Mouse (Mus musculus): ENCODE measurements at regions not wholly inside any gene's neighbourhood (a gene's known extent, or its start where the extent isn't known, plus 50 kb on each side); places are given as distances from the start of the nearest gene placed in this dataset.
A peak's percentile ranks its signal among the peaks of the same experiment; 100 is the strongest.
"Not testable (repeated sequence)": the region's sequence is repeated elsewhere in the genome, so short reads cannot be mapped to it uniquely, and the experiment has no call there.

DNA sequence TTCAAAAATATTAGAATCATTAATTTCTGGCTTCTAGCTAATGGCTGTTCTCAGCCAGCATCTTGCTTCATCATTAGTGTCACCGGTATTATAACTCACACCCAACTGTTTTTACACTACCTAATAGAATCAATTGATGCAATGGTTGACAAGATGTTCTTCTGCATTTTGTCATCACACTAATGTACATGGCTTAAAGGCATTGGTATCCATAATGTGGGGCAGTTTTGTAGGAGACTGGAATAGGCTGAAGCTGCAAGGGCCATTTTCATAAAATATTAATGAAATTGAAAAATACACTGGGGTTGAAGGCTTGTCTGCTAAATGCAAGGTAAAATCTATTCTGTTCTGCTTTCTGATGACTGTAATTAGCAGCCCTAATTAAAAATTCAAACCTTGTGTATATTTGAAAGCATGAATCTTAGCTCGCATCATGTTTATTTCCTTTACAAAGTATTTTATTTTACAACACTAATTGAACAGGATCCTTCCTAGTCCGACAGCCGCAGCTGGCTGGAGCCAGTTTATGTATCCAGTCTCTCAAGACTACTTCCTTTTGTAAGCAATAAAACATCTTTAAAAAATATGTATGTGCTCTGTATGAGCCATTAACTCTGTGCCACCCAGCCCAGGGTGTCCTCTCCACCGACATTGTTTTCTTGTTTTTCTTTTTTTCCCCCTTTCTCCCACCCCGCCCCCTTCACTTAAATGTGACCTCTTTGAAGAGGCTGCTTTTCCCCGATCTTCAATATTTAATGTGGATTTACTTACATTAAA, 259.6 kb downstream of the Pou4f1 start:
- no peak for DNase-seq

DNA sequence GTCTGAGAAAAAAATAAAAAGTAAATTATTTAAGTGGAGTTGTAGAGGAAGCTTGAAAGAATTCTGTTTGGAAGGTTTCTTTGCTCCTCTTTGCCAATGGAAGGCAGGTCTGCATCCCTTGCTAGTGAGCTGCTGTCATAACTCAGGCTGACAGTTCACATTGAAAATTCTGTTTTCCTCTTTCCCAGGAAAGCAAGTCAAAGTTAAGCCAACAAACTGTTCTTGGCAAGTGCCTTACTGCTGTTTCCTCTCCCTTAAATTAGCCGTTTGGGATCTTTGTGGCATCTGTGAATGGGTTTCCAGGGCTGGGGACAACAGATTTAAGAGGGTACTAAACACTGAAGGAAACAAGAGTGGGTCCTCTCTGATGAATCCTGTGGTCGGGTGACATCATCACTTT, 261.2 kb downstream of the Pou4f1 start:
- DNase-seq, result no peak

DNA sequence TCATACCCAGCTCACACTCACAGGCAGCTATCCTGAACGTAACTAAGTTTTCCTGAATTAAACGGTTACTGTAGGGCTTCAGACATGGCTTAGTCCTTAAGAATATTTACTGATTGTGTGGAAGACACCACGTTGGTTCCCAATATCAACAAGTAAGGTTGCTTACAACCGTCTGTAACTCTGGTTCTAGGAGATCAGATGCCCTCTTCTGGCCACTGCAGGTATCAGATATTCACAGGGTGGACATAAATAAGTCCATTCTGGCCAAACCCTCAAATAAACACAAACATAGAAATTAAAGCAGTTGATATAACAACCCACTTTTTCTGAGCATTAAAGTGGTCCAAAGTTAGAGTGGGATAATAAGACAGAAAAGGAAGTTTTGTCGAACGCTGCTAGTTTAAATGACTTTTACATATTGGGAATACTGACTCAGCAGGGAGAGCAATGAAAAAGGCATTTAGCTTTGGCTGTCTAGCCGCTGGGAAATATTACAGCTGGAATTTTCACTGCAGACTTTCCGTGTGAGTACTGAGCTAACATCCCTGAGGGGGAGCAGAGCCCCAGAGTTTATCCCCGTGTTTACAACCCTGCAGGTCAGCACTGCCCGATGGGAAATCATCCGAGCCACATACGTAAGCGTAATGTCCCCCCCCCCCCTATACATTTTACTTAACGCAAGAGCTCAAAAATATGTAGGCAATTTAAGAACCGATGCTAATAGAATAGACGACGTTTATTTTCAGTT, 264.4 kb downstream of the Pou4f1 start:
- DNase-seq, result no peak

DNA sequence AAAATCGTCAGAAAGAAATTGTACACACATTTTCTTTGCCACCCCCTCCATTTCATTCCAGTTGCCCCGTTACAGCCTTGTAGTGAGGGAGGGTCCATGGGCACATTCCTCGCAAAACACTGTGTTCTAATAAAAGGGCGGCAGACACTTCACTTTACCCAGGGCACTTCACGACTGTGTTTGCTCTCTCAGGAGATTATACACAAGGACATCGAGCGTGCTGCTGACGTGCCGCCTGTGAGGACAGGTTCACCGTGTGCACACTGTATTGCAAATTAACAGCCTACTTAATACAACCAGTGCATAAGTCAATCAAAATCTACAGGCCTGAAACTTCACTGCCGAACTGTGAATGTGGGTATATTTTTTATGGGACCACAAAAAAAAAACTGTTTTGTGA, 274.6 kb downstream of the Pou4f1 start:
- DNase-seq, result no peak

DNA sequence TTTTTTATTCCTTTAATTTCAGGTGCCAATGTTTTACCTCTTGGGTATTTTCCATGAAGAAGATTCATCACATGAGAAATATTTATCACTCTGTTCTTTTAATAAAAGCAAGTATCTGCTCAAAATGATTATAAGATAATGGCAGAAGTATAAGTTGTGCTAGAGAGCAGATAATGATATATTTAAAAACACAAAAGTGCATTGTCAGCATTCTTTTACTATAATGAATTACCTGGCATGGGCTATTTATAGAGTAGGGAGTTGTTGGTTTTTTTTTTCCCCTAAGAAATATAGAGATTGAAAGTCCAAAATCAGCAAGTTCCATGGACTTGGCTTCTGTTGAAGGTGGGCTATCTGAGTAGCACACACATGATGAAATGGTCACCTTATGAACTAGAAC, 292.7 kb downstream of the Pou4f1 start:
- DNase-seq, result no peak

DNA sequence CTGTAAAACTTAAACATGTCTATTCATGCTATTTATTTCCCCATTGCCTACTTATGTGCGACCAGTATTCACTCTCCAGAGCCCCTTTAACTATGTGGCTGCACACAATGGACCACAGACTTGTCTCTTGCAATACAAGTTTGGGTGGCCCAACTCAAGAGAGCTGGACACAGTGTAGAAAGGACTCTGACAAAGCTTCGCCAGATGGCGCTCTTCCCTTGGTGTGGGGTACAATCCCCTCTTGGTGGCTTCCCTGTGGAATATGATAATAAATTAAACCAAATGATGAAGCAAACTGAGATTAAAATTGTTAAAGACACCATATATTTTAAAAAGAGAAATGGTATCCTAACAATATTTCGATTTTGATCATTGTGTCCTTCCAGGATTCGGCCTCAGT, 302.6 kb upstream of the Ednrb start:
- peak; percentile 8 to 16 for DNase-seq

DNA sequence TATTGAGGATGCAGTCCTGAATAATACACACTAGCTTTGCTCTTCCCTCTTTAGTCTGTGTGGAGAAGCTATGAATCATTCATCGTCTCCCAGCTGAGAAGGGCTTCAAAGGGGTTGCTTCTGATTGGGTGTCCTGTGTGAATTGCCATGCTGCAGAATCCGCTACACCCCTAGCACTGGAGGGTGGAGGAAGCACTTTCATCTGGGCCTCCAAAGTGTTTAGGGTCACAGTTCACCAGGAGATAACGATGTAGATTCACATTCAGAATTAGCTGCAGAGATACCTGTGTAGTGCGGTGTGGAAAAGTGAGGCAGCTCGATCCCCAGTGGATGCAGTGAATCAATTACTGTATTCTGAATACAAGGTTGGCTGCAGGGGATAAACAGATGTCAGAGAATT, 301.2 kb upstream of the Ednrb start:
- no peak for DNase-seq

DNA sequence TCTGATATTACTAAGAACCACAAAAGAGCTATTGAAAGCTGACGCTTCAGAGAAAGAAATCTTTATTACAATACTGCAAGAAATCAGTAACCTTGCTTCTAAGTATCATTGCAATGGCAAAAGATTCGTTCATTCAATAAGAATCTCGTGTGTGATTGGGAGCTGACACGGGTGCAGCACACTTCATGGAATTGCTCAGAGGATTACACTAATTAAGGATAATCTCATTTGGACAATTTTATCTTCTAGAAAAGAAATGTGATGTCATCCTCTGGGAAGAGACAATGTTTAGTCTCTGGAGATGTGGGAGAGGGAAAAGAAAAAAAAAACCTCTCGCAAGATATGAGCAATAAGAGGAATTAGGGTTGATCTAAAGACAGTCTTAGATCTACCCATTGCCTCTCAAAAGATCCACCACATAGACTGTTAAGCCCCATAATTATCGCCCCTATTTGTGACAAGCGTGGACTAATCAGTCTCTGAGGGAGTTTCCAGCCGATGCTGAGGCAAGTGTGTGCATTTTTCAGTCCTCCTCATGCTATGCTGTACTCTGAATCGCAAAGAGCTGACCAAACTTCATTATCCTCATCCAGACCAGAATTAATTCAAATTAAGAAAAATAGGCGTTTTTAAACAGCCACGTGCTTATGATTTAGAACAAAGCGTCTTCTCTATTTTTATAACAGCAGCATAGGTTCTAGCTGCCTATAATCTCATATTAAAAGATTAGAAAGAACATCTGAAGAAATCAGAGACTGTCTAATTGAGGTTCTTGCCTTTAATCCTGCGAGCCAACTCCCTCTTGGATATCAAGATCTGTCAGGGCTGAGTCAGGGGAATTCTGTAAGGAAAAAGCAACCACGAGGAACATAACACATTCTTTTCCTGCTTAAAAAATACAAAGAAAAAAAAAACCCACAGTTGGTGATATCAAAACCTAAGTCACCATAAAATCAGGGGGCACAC, 271.1 kb upstream of the Ednrb start:
- DNase-seq, result no peak

DNA sequence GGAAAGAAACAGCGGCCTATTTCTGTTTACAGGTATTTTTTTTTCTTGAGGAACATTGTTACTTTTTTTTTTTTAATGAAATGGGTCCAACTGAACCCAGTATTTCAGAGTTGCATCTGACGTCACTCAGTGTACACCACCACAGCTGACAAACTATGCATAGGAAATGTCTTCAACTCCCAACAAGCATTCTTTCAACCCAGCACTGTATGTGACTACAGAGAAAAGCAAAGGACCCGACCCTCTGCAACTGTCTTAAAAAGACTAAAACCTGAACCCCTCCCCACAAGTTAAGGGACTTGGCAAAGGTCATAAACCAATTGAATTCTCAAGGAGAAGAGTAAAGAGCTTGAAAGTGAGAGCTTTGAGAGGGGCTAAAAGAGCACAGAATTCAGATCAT, 270.0 kb upstream of the Ednrb start:
- no peak for DNase-seq

DNA sequence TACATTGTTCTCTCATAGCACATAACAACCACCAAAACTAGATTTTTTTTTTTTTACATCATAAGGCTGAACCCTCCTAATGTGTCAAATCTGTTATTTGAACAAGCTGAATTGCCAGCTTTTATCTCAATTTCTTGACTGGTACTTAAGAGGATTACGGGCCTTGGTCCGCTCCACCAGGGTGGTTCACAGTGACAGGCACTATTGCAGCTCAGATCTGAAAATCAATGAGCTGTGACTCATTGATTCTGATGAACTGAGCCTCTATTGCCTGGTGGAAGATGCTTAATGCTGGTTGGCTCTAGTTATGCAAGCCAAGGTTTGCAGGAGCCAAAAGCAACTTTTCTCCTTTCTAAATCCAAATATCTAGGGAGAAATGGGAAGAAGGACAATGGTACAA, 269.2 kb upstream of the Ednrb start:
- no peak for DNase-seq

DNA sequence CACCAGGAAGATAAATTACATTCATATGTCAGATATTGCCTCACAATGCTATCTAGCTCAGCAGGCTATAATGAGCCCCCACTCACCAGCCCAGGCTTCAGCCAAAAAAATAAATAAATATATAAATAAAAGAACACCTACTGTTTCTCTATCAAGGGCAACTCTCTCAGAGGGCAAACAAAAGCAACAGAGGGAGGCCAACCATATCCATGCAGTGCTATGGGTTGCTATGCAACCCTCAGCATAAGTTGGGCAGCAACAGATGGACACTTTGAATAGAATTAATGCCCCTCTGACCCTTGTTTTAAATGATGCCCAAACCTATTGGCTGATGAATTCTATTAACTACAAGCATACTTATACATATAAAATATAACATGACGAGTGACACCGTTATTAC, 242.2 kb upstream of the Ednrb start:
- no peak for DNase-seq

DNA sequence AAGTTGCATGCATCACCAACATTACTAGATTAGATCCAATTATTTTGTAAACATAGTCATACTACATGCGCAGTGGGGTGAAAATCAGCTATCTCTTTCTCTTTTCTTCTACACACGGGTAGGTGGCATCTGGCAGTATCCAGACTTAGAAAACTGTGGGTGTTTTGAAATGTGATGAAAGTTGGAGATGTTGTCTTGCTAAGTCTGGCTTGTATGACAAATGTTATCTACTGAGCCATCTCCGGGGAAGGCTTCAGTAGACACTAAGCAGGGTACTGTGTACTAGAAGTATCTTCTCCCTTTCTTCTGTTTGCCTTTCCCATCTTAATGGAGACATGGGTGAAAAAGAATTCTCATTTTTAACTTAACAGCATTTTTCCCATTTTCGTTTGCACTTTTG, 220.0 kb upstream of the Ednrb start:
- not testable (repeated sequence) for DNase-seq

DNA sequence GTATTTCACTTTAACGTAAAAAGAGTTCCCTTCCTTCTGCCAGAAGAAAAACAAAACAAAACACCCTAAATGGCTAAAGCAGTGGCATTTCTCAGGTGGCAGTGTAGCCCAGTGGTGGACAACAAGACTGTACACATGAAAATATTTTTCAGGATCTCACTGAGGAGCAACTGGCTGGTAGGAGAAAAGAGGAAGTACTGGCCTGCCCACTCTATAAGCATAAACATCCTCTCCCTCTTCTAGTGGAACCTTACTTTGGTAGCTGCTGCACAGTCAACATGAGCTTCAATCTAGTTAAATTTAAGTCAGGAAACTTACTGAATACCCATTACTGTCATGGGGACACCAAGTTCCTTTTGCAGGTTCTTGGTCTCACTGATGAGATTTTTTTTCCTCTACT, 209.5 kb upstream of the Ednrb start:
- no peak for DNase-seq

DNA sequence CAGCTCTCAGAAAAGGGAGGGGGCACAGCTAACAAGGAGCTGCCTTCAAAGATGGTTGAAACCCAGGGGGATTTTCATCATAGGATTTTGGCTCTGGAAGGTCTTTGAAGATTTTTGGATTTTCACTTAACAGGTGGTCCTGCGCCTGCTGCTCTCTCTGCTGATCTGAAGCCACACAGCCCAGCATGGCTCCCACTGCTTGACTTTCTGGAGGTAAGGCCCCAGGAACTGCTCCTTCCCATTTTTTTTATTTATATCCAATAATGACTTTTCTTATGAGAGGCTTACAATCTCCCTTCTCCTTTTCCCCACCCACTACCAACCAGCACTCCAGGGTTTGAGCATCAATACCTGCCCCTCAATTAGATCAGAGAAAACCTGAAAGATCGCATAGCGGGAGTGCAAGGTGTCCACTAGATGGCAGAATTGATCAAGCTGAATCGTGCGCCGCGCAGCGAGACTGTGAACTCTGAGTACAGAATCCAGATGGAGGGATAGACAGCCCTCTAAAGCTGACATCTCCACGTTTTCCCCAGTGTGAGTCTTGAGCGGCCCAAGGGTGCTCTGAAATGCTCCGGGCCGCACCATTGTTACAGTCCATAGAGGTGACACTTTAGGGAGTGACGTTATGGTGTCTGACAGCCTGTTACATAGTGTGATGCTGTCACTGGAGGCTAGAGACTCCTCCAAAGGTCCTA, 194.6 kb upstream of the Ednrb start:
- DNase-seq, result peak; percentile 52 to 56

DNA sequence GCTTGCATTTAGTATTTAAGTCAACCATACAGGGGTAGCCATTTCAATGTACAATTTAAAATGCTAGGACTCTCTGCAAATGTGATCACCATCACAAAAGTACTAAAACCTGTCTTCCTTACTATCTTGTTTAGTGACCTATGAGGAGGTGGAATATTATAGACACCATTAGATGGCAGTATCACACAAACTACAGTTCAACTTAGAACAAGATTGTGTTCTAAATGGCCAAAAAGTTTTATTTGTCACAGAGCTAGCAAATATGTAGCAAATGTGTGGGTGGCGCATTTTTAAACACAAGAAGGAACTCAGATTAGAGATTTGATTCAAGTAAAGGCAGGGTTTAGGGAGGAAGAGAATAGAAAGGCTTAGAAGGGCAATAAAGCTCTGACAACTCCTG, 189.4 kb upstream of the Ednrb start:
- DNase-seq, result no peak

DNA sequence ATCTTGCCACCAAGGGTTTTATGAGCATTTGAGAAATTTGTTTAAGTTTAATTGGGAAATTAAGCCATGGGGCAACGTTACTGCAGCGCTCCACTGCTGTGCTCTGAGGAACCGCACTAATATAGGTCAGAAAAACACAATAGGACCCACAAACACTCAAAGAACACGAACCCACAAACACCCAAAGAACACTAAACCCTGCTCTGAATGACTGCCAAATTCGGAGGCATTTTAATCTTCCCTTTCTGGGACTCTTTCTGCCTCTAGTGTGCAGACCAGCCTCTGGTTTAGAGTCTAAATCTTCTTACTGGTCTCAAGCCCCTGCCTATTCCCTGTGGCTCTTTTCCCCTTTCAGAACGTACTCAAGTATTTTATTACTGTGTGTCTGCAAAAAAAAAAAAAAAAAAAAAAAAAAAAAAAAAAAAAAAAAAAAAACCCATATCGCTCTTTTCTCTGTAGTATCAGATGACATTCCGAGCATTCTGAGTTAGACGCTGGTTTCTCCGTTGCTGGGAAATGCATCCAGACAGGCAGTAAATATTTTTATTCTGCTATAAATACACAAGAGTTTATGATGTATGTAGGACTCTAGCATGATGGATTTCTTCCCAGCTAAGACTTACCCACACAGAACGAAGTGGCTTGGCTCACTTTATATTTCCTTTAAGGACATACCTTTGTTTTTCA, 186.7 kb upstream of the Ednrb start:
- DNase-seq, result no peak

DNA sequence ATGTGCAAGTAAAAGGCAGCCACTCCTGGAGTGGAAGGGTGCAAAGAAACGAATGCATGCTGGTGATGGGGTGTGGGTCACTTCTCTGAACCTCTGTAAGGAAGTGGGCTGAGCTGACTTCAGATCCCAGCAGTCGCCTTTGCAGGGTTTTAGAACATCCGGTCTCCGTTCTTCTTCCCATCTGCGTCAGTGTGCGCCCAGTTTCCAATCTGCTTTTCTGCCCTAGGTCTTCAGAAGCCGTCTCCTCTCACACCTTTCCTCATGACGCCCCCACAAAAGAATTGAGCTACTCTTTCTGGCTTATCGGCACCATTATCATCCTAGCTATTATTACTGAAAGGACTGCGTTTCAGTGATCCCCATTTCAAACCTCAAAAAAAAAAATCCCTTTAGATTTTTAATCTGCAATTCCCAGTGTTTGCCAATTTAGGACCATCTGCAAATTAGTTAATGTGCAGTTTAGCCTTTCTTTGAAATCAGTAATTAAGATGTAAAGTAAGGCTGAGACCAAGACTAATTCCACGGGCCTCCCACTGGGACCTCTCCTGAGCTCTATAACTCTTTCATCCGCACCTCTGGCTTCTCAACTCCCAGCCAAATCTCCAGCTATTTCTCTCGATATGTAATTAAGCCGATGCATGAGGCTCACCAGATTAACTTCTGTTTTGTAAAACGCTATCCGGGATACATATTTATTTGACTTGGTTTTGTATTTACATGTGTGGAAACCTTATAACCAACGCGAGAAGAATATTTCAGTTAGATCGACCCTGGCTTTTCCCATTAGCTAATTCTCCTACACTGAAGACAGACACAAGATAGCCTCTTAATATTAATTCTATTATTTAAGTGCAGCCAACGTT, 185.7 kb upstream of the Ednrb start:
- DNase-seq, result no peak

DNA sequence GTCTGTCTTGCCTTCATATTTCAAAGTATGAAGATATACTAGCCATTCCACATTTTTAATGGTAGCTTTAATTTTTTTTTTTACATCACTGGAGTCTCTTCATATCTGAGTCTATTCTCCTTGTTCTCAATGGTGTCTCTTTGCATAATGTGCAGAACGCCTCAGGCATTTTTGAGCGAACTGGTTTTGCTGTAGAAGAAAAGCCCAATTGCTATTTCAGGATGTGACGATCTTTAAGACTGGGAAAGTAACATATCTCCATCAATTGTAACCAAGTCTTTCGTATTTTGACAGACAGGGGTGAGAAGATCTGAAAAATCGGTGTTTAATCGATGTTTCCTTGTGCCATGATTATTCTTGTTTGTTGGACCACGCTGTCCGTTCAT, 183.7 kb upstream of the Ednrb start:
- no peak for DNase-seq

DNA sequence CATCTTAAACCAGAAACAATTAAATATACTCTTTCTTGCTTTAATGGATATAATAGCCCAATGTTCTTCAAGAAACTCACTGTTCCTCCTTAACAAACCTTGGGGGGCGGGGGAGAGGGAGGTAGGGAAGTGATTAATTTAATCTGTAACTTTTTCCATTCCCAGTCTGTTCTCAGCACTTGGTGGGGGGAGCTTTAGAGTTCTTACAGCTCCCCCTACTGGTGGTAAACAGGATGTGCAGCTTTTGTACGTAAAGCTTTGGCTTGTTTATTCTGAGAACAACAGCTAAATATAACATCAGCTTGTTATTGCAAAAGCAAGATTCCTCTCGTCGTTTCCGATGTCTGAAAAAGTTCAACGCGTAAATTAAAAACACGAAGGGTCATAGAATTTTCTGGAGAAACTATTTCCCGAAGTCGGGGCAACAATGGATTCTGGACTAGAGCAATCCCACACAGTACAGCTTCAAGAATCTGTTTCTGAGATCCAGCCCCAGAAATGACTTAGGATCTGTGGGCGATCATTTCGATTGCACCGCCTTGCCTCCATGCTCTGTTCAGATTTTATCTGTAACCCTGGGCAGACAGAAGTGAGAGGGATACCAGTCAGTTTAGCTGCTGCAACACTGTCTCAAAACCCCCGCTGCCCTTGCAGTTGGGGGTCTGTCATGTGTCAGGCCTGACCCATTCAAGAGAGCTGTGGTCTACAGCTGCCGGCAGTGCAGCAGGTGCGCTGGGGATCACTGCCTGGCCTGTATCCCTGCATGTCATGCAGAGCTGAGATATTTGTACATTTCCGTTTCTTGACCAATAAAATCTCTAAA, 183.1 kb upstream of the Ednrb start:
- peak; percentile 22 to 72 for DNase-seq

DNA sequence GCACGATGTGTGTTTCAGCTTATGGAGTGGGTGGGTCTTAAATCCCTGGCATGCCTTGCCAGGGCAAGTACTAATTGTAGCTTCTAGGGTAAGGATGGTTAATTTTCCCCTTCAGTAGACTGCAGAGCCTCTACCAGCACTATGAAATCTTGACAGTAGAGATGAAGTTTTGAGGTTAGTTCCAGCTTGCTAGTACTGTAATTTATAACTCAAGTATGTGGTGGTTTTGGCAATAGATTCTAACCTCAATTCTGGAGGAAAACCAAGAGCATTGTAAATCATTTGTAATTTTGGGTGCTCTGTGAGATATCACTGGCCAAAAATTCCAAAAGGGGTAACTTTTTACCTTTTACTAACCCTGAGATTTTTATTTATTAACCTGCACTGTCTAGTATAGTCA, 164.3 kb upstream of the Ednrb start:
- DNase-seq, result no peak

All from adrenal gland, postnatal 36 days (tissue).